Mouse (Mus musculus) regulatory T cell (primary cell): ENCODE results near the gene Med31.
"Not testable (repeated sequence)": the region's sequence is repeated elsewhere in the genome, so short reads cannot be mapped to it uniquely, and the experiment has no call there.

Experiments used
- in situ Hi-C: fragments of 300-600 bp; cut with MboI, MseI; formaldehyde crosslinking; loops from one replicate; pipeline ENCODE4 v1.15.1; 2025; ENCODE audit warnings: high pct_unique_total_duplicates

Med31 gene

GRCm38 (mm10) chr11:72205256-72205655 lies 10.1 kb downstream of the Med31 start:
- in situ Hi-C loops: loop anchor here (10.0 kb wide), 1 partner anchor 1210 kb away; no protein-coding TSS in a partner anchor

- in situ Hi-C loops: loop anchor here (10.0 kb wide), 1 partner anchor 1209 kb away; no protein-coding TSS in a partner anchor
Observed at GRCm38 (mm10) chr11:72203440-72203839, 12.0 kb downstream of the Med31 start.

GRCm38 (mm10) chr11:72196506-72196905 lies 18.9 kb downstream of the Med31 start:
- in situ Hi-C loops: no loop called here

- in situ Hi-C loops: no loop called here
Observed at GRCm38 (mm10) chr11:72194259-72194658, 21.1 kb downstream of the Med31 start.

GRCm38 (mm10) chr11:72190857-72191256 lies 24.5 kb downstream of the Med31 start:
- in situ Hi-C loops: no loop called here

- in situ Hi-C loops: no loop called here
Observed at GRCm38 (mm10) chr11:72184252-72184651, 31.1 kb downstream of the Med31 start.

- in situ Hi-C loops: no loop called here
Observed at GRCm38 (mm10) chr11:72181136-72181535, 34.3 kb downstream of the Med31 start.

GRCm38 (mm10) chr11:72180556-72180955 lies 34.8 kb downstream of the Med31 start:
- in situ Hi-C loops: no loop called here

- in situ Hi-C loops: no loop called here
Observed at GRCm38 (mm10) chr11:72176553-72176952, 38.8 kb downstream of the Med31 start.

- in situ Hi-C loops: no loop called here
Observed at GRCm38 (mm10) chr11:72175966-72176365, 39.4 kb downstream of the Med31 start.

- in situ Hi-C loops: no loop called here
Observed at GRCm38 (mm10) chr11:72174721-72175120, 40.7 kb downstream of the Med31 start.

GRCm38 (mm10) chr11:72173506-72173905 lies 41.9 kb downstream of the Med31 start:
- in situ Hi-C loops: no loop called here

GRCm38 (mm10) chr11:72171906-72172305 lies 43.5 kb downstream of the Med31 start:
- in situ Hi-C loops: not testable (repeated sequence)

GRCm38 (mm10) chr11:72169871-72170270 lies 45.5 kb downstream of the Med31 start:
- in situ Hi-C loops: no loop called here

- in situ Hi-C loops: no loop called here
Observed at GRCm38 (mm10) chr11:72163198-72163597, 52.2 kb downstream of the Med31 start.
